Comparison of ENCODE assay signal across 28 mouse cellular contexts in genomic region chr13:111131108-111131507, GRCm38 (mm10).
DNase-seq lines count a peak whose midpoint lies in the region; ATAC-seq and TF ChIP-seq lines count a peak whose summit lies in the region.
"Had no signal": no experiment of that assay in that cellular context is flagged by ENCODE, and none has a peak within 500 bp of the region (broad histone marks: within the 10 kb centered on the region; RNA-seq: fewer than 3 reads in every experiment).

No protein-coding gene starts in this region.

- no peak overlapping the region for H3K4me3 ChIP-seq in kidney, adult 2 months (ENCODE audit: insufficient read depth, low read depth, low read length)
- no peak overlapping the region for H3K4me3 ChIP-seq in midbrain, postnatal 0 days (ENCODE audit: low read depth, low read length)
- H3K4me3 ChIP-seq in midbrain, embryonic 14.5 days (replicated peaks; ENCODE audit: low read depth, low read length), result no peak overlapping the region
- H3K4me3 ChIP-seq in stomach, postnatal 0 days (ENCODE audit: low read depth, low read length), result no peak overlapping the region
- H3K4me3 ChIP-seq: embryonic facial prominence, embryonic 13.5 days; forebrain, embryonic 10.5 days; heart, embryonic 10.5 days; hindbrain, embryonic 10.5 days; neural tube, embryonic 13.5 days had no signal

- no peak for TF ChIP-seq CTCF in kidney, adult 2 months (conservative IDR thresholded peaks at IDR 0.05; ENCODE audit: insufficient read depth, insufficient read length, low read depth, low read length)
- peak; percentile 52 for TF ChIP-seq CTCF in midbrain, postnatal 0 days (IDR thresholded peaks at IDR 0.05)
- TF ChIP-seq CTCF in stomach, postnatal 0 days (IDR thresholded peaks at IDR 0.05; ENCODE audit: low read depth), result peak; percentile 38

- ATAC-seq in midbrain, postnatal 0 days (ENCODE audit: low FRiP score), result no peak
- no peak for ATAC-seq in midbrain, embryonic 14.5 days (ENCODE audit: low FRiP score, low TSS enrichment)
- ATAC-seq in stomach, postnatal 0 days (ENCODE audit: low FRiP score, low TSS enrichment), result no peak
- no peak for ATAC-seq in megakaryocyte progenitor cell, adult 5-6 weeks (replicated peaks; ENCODE audit: poor library complexity)
- ATAC-seq: forebrain, embryonic 16.5 days; hindbrain, embryonic 16.5 days; intestine, embryonic 16.5 days had no signal

- H3K4me1 ChIP-seq in kidney, adult 2 months (ENCODE audit: control insufficient read depth, insufficient read depth, low read length), result no peaks in the 10 kb centered on the region
- no peaks in the 10 kb centered on the region for H3K4me1 ChIP-seq in midbrain, postnatal 0 days (ENCODE audit: insufficient read depth, low read length)
- H3K4me1 ChIP-seq in midbrain, embryonic 14.5 days (ENCODE audit: control insufficient read depth, insufficient read depth, low read length), result no peaks in the 10 kb centered on the region
- no peaks in the 10 kb centered on the region for H3K4me1 ChIP-seq in stomach, postnatal 0 days (replicated peaks; ENCODE audit: control insufficient read depth, insufficient read depth)
- H3K4me1 ChIP-seq: embryonic facial prominence, embryonic 13.5 days; forebrain, embryonic 10.5 days; heart, embryonic 10.5 days; hindbrain, embryonic 10.5 days; neural tube, embryonic 13.5 days had no signal

- no peak overlapping the region for H3K9ac ChIP-seq in midbrain, postnatal 0 days (replicated peaks; ENCODE audit: low read length, poor library complexity, severe bottlenecking)
- no peak overlapping the region for H3K9ac ChIP-seq in midbrain, embryonic 14.5 days (replicated peaks; ENCODE audit: low read length)
- no peak overlapping the region for H3K9ac ChIP-seq in stomach, postnatal 0 days (ENCODE audit: low read length)
- H3K9ac ChIP-seq: embryonic facial prominence, embryonic 13.5 days; liver, embryonic 14.5 days; neural tube, embryonic 13.5 days had no signal

- intact Hi-C loops in heart, postnatal 10 days (cut with DNase I), result no loop called here
- intact Hi-C loops in heart, postnatal 36 days (cut with DNase I), result no loop called here

- TF ChIP-seq POLR2A in kidney, adult 2 months (IDR thresholded peaks at IDR 0.05; ENCODE audit: low read depth, low read length), result no peak

- WGBS in kidney, adult 2 months, result 88% methylated on average over 3 of the region's 3 CpGs
- WGBS in midbrain, postnatal 0 days, result 81% methylated on average over 3 of the region's 3 CpGs
- 84% methylated on average over 3 of the region's 3 CpGs for WGBS in midbrain, embryonic 14.5 days
- 83% methylated on average over 3 of the region's 3 CpGs for WGBS in stomach, postnatal 0 days

- H3K27ac ChIP-seq in kidney, adult 2 months (ENCODE audit: insufficient read depth, low read depth, low read length), result no peak overlapping the region
- H3K27ac ChIP-seq in midbrain, postnatal 0 days (ENCODE audit: low read depth, low read length), result no peak overlapping the region
- H3K27ac ChIP-seq in midbrain, embryonic 14.5 days (replicated peaks; ENCODE audit: low read depth, low read length), result no peak overlapping the region
- H3K27ac ChIP-seq in stomach, postnatal 0 days (replicated peaks), result no peak overlapping the region
- H3K27ac ChIP-seq: embryonic facial prominence, embryonic 13.5 days; forebrain, embryonic 10.5 days; heart, embryonic 10.5 days; hindbrain, embryonic 10.5 days; liver, embryonic 14.5 days; neural tube, embryonic 13.5 days had no signal

- no peak overlapping the region for H3K4me2 ChIP-seq in midbrain, postnatal 0 days (ENCODE audit: low read depth, low read length, poor library complexity, severe bottlenecking)
- no peak overlapping the region for H3K4me2 ChIP-seq in midbrain, embryonic 14.5 days (ENCODE audit: low read length)
- H3K4me2 ChIP-seq in stomach, postnatal 0 days (replicated peaks; ENCODE audit: low read depth), result no peak overlapping the region
- H3K4me2 ChIP-seq: embryonic facial prominence, embryonic 13.5 days; midbrain, embryonic 11.5 days; neural tube, embryonic 13.5 days had no signal

- no peaks in the 10 kb centered on the region for H3K9me3 ChIP-seq in midbrain, postnatal 0 days (ENCODE audit: low read length)
- no peaks in the 10 kb centered on the region for H3K9me3 ChIP-seq in midbrain, embryonic 14.5 days (ENCODE audit: control insufficient read depth, low read length)
- no peaks in the 10 kb centered on the region for H3K9me3 ChIP-seq in stomach, postnatal 0 days (ENCODE audit: control insufficient read depth, low read length)
- H3K9me3 ChIP-seq: embryonic facial prominence, embryonic 13.5 days; forebrain, embryonic 10.5 days; heart, embryonic 10.5 days; hindbrain, embryonic 10.5 days; neural tube, embryonic 13.5 days had no signal

- no peaks in the 10 kb centered on the region for H3K27me3 ChIP-seq in kidney, adult 2 months (replicated peaks; ENCODE audit: control insufficient read depth, insufficient read depth, low read length)
- no peaks in the 10 kb centered on the region for H3K27me3 ChIP-seq in midbrain, postnatal 0 days (ENCODE audit: insufficient read depth, low read length)
- no peaks in the 10 kb centered on the region for H3K27me3 ChIP-seq in midbrain, embryonic 14.5 days (ENCODE audit: control insufficient read depth, insufficient read depth, low read length)
- H3K27me3 ChIP-seq in stomach, postnatal 0 days (ENCODE audit: control insufficient read depth, insufficient read depth, low read length), result no peaks in the 10 kb centered on the region
- H3K27me3 ChIP-seq: CH12.LX; embryonic facial prominence, embryonic 13.5 days; neural tube, embryonic 13.5 days had no signal

- DNase-seq in heart, postnatal 10 days, result peak; percentile 4 to 7
- DNase-seq in heart, postnatal 36 days, result no peak
- peak; percentile 11 for DNase-seq in kidney, postnatal 10 days
- DNase-seq in kidney, adult 2 months, result no peak
- peak; percentile 15 for DNase-seq in midbrain, postnatal 0 days (ENCODE audit: low spot score)
- no peak for DNase-seq in midbrain, embryonic 14.5 days
- DNase-seq in stomach, postnatal 0 days (ENCODE audit: low spot score), result no peak
- DNase-seq: adrenal gland, postnatal 10 days; cerebellum, adult 11 months; cerebellum, adult 9-10 months; cerebellum, postnatal 36 days; gastrocnemius, postnatal 14 days; heart, adult 11 months; kidney, postnatal 4 days; liver; thymus, postnatal 4 days had no signal

- H3K36me3 ChIP-seq in kidney, adult 2 months (ENCODE audit: control insufficient read depth, insufficient read depth, low read length), result no peaks in the 10 kb centered on the region
- no peaks in the 10 kb centered on the region for H3K36me3 ChIP-seq in midbrain, postnatal 0 days (ENCODE audit: insufficient read depth, low read length)
- H3K36me3 ChIP-seq in midbrain, embryonic 14.5 days (ENCODE audit: control insufficient read depth, insufficient read depth, low read length), result no peaks in the 10 kb centered on the region
- H3K36me3 ChIP-seq in stomach, postnatal 0 days (ENCODE audit: control insufficient read depth, insufficient read depth, low read length), result no peaks in the 10 kb centered on the region
- H3K36me3 ChIP-seq: embryonic facial prominence, embryonic 13.5 days; forebrain, embryonic 10.5 days; heart, embryonic 10.5 days; hindbrain, embryonic 10.5 days; neural tube, embryonic 13.5 days had no signal

- no peak for TF ChIP-seq EP300 in stomach, postnatal 0 days (optimal IDR thresholded peaks at IDR 0.05)

Comparison
In these comparisons a context has a peak if more than half of its experiments do, and no peak if none do; other contexts are left out.
1. DNase-seq: peak in heart, postnatal 10 days (2 of 2), kidney, postnatal 10 days (single experiment) and midbrain, postnatal 0 days (single experiment); none in heart, postnatal 36 days (0 of 2), kidney, adult 2 months (single experiment), midbrain, embryonic 14.5 days (single experiment) and stomach, postnatal 0 days (single experiment).